Mouse (Mus musculus): ENCODE data around the gene Nfatc4. TPM values are rescaled to one million over a fixed set of nuclear protein-coding genes. Genes with fewer than 3 reads are reported as not detected.
A peak's percentile ranks its signal among the peaks of the same experiment; 100 is the strongest.

The Nfatc4 gene
- polyA plus RNA-seq, 1 experiment from 2014 or later, result 5.5 TPM

GRCm38 (mm10) chr14:55783171-55783957, 39.6 kb upstream of the Nfatc4 start:
- Histone ChIP-seq H3K4me3 (ENCODE audit: low read depth, low read length) (peak overlapping the region; percentile 26), H3K4me2 (ENCODE audit: low read depth, low read length) (peak overlapping the region; percentile 37; the same call in 1 of the 2 replicates), H3K9me3 (ENCODE audit: control insufficient read depth, low read length) (no peaks in the 10 kb centered on the region), H3K36me3 (ENCODE audit: control insufficient read depth, insufficient read depth, low read length) (no peaks in the 10 kb centered on the region), H3K27me3 (ENCODE audit: control insufficient read depth, insufficient read depth, low read length) (peaks cover 35% of the 10 kb centered on the region), H3K4me1 (ENCODE audit: control insufficient read depth, insufficient read depth, low read length) (0 out of 2 replicates have a peak, but pooled peaks cover 3% of the 10 kb centered on the region), H3K9ac (replicated peaks; ENCODE audit: low read depth, low read length) (no peak overlapping the region; the same call in 1 of the 2 replicates), H3K27ac (ENCODE audit: low read depth, low read length) (no peak overlapping the region)
- ATAC-seq (ENCODE audit: low read depth), result no peak
- WGBS, result 2% methylated on average over 31 of the region's 31 CpGs

GRCm38 (mm10) chr14:55783958-55784235, 39.0 kb upstream of the Nfatc4 start, which contains the start of gene Adcy4:
TSS of gene Adcy4 (minus strand) at chr14:55784095.
- Histone ChIP-seq H3K36me3 (ENCODE audit: control insufficient read depth, insufficient read depth, low read length) (no peaks in the 10 kb centered on the region), H3K27me3 (ENCODE audit: control insufficient read depth, insufficient read depth, low read length) (peaks cover 35% of the 10 kb centered on the region), H3K9ac (replicated peaks; ENCODE audit: low read depth, low read length) (no peak within 1 kb of the TSS; the same call in 1 of the 2 replicates), H3K27ac (ENCODE audit: low read depth, low read length) (no peak within 1 kb of the TSS), H3K4me2 (ENCODE audit: low read depth, low read length) (peak within 1 kb of the TSS; percentile 37; the same call in 1 of the 2 replicates), H3K4me1 (ENCODE audit: control insufficient read depth, insufficient read depth, low read length) (0 out of 2 replicates have a peak, but pooled peaks cover 5% of the 10 kb centered on the region), H3K4me3 (ENCODE audit: low read depth, low read length) (peak within 1 kb of the TSS; percentile 26), H3K9me3 (ENCODE audit: control insufficient read depth, low read length) (no peaks in the 10 kb centered on the region)
- WGBS, result 3% methylated on average over 13 of the region's 13 CpGs
- no peak for ATAC-seq (ENCODE audit: low read depth)

DNA sequence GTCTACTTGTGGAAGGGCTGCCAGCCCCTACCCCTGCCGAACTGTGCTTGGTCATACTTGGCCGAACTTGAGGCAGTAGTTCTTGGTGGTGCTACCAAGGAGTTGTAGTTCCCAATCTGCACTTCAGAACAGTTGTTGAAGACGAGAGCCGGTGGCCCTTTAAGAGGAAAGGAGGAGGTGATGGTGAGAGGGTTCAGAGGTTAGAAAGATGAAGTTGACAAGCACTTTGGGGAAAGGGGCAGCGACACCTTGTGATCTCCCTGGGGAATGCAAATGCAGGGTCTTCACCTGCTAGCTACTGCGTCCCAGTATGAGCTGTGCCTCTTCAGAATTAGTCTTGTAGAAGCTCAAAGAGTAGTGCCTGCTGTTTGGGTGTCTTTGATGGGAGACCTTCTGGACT, 37.7 kb upstream of the Nfatc4 start:
- ATAC-seq (ENCODE audit: low read depth), result no peak
- Histone ChIP-seq H3K4me1 (ENCODE audit: control insufficient read depth, insufficient read depth, low read length) (0 out of 2 replicates have a peak, but pooled peaks cover 5% of the 10 kb centered on the region), H3K4me3 (ENCODE audit: low read depth, low read length) (no peak overlapping the region), H3K9me3 (ENCODE audit: control insufficient read depth, low read length) (no peaks in the 10 kb centered on the region), H3K36me3 (ENCODE audit: control insufficient read depth, insufficient read depth, low read length) (no peaks in the 10 kb centered on the region), H3K27ac (ENCODE audit: low read depth, low read length) (no peak overlapping the region), H3K9ac (replicated peaks; ENCODE audit: low read depth, low read length) (no peak overlapping the region), H3K27me3 (ENCODE audit: control insufficient read depth, insufficient read depth, low read length) (peaks cover 43% of the 10 kb centered on the region), H3K4me2 (ENCODE audit: low read depth, low read length) (no peak overlapping the region)
- 28% methylated on average over 6 of the region's 6 CpGs for WGBS

DNA sequence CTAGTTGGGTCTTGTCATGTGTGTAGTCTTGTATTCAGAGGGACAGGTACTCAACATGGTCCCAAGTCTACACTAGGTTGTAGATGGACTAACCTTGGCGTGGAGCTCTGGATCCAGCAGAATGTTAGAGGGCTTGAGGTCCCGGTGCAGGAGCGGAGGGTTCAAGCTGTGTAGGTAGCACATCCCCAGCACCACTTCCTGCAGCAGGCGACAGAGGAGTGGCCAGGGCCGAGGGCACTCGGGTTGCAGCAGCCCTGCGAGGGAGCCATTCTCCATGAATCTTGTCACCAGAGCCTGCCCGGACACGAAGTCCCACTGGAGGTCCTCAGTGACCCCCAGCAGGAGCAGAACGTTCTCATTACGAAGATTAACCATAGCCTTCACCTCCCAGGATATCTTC, 35.2 kb upstream of the Nfatc4 start:
- Histone ChIP-seq H3K36me3 (ENCODE audit: control insufficient read depth, insufficient read depth, low read length) (no peaks in the 10 kb centered on the region), H3K4me3 (ENCODE audit: low read depth, low read length) (no peak overlapping the region), H3K4me1 (ENCODE audit: control insufficient read depth, insufficient read depth, low read length) (0 out of 2 replicates have a peak, but pooled peaks cover 5% of the 10 kb centered on the region), H3K27me3 (ENCODE audit: control insufficient read depth, insufficient read depth, low read length) (peaks cover 34% of the 10 kb centered on the region), H3K9me3 (ENCODE audit: control insufficient read depth, low read length) (no peaks in the 10 kb centered on the region), H3K4me2 (ENCODE audit: low read depth, low read length) (peak overlapping the region; percentile 35; the same call in 1 of the 2 replicates), H3K27ac (ENCODE audit: low read depth, low read length) (no peak overlapping the region), H3K9ac (replicated peaks; ENCODE audit: low read depth, low read length) (no peak overlapping the region)
- ATAC-seq (ENCODE audit: low read depth), result no peak
- 37% methylated on average over 11 of the region's 11 CpGs for WGBS

DNA sequence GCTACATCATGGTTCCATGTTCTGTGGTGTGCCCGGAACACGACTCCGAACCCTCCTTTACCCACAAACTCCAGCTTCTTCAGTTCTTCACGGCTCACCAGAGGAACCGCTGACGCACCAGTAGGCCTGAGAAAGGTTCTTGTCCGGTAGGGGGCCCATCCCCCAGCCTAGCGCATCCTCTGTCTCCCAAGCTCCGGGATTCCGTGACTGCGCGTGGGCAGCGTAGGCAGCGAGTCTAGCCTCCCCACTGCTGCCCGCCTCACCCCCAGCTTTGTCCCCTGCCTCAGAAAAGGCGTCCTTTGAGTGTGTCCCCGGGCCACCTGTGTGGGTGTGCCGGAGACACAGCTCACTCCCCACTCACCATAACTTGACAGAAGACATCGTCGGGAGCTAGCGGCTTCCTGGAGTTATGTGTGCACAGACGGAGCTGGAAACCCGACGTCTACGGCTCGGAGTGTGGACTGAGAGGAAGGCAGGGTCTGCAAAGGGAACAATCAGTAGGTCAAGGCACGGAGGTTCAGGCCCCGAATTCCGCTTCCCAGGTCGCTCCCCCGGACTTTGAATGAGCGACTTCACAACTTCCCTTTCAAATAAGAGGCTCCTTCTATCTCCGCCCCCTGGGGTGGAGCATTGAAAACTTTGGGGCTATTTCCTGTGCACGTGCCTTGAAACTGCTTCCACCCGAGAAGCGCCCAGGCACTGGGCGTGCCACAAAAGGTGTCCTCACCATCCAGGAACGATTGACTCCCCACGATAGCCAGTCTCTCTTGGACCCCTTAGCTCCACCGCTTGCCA, 34.5 kb upstream of the Nfatc4 start, which contains the start of gene Ripk3:
Gene Ripk3 (minus strand): TSS at position 610 of the 795 bp plus-strand sequence.
- H3K4me2 ChIP-seq (ENCODE audit: low read depth, low read length), result peak within 1 kb of the TSS; percentile 35
- H3K27me3 ChIP-seq (ENCODE audit: control insufficient read depth, insufficient read depth, low read length), result peaks cover 33% of the 10 kb centered on the region
- H3K27ac ChIP-seq (ENCODE audit: low read depth, low read length), result no peak within 1 kb of the TSS
- ATAC-seq (ENCODE audit: low read depth), result no peak
- H3K36me3 ChIP-seq (ENCODE audit: control insufficient read depth, insufficient read depth, low read length), result no peaks in the 10 kb centered on the region
- H3K4me3 ChIP-seq (ENCODE audit: low read depth, low read length), result peak within 1 kb of the TSS; percentile 18; the same call in 1 of the 2 replicates
- H3K9ac ChIP-seq (replicated peaks; ENCODE audit: low read depth, low read length), result no peak within 1 kb of the TSS
- 6% methylated on average over 40 of the region's 40 CpGs for WGBS
- 0 out of 2 replicates have a peak, but pooled peaks cover 3% of the 10 kb centered on the region for H3K4me1 ChIP-seq (ENCODE audit: control insufficient read depth, insufficient read depth, low read length)
- no peaks in the 10 kb centered on the region for H3K9me3 ChIP-seq (ENCODE audit: control insufficient read depth, low read length)

DNA sequence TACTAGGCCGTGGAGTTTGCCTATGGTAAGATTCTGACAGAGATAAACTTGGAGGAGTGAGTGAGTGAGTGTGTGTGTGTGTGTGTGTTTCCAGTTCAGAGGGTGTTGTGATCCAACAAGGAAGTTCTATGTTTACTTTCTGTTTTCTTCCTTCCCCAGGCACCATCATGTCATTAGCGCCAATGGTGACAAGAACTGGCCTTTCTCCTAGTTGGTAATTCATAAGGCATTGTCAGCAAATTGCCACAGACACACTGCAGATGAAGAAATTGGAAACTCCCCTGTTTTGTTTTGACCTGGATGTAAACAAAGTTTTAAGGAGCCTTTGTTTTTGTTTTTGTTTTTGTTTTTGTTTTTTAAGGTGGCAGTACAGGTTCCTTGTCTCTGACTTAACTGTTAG, 29.5 kb upstream of the Nfatc4 start:
- Histone ChIP-seq H3K4me1 (ENCODE audit: control insufficient read depth, insufficient read depth, low read length) (0 out of 2 replicates have a peak, but pooled peaks cover under 1% of the 10 kb centered on the region), H3K9me3 (ENCODE audit: control insufficient read depth, low read length) (no peaks in the 10 kb centered on the region), H3K27me3 (ENCODE audit: control insufficient read depth, insufficient read depth, low read length) (peaks cover 8% of the 10 kb centered on the region), H3K4me3 (ENCODE audit: low read depth, low read length) (no peak overlapping the region), H3K36me3 (ENCODE audit: control insufficient read depth, insufficient read depth, low read length) (no peaks in the 10 kb centered on the region), H3K27ac (ENCODE audit: low read depth, low read length) (no peak overlapping the region), H3K9ac (replicated peaks; ENCODE audit: low read depth, low read length) (no peak overlapping the region), H3K4me2 (ENCODE audit: low read depth, low read length) (no peak overlapping the region)
- 77% methylated on average over 2 of the region's 2 CpGs for WGBS
- no peak for ATAC-seq (ENCODE audit: low read depth)

DNA sequence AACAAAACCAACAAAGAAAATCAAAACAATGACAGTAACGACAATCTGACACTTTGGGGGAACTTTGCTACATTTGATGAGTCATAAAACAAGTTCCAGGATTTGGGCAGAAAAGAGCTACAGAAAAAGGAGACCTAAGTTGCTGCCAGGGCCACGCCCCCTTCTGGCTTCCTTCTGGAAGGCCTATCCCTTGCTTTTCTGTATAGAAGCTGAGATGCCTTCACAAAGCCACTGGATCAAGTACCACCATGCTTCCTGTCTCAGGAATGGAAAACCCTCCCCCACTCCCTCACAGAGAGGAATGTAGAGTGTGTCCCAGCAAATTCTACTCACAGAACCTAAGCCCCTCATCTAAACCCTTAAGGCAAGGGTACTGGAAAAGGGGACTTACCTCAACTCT, 29.0 kb upstream of the Nfatc4 start:
- Histone ChIP-seq H3K4me3 (ENCODE audit: low read depth, low read length) (no peak overlapping the region), H3K9me3 (ENCODE audit: control insufficient read depth, low read length) (no peaks in the 10 kb centered on the region), H3K9ac (replicated peaks; ENCODE audit: low read depth, low read length) (no peak overlapping the region), H3K36me3 (ENCODE audit: control insufficient read depth, insufficient read depth, low read length) (no peaks in the 10 kb centered on the region), H3K4me1 (ENCODE audit: control insufficient read depth, insufficient read depth, low read length) (no peaks in the 10 kb centered on the region), H3K4me2 (ENCODE audit: low read depth, low read length) (no peak overlapping the region), H3K27me3 (ENCODE audit: control insufficient read depth, insufficient read depth, low read length) (peaks cover 7% of the 10 kb centered on the region), H3K27ac (ENCODE audit: low read depth, low read length) (no peak overlapping the region)
- WGBS, result 64% methylated on average over 2 of the region's 2 CpGs
- ATAC-seq (ENCODE audit: low read depth), result no peak

GRCm38 (mm10) chr14:55795380-55796163, 27.4 kb upstream of the Nfatc4 start:
- Histone ChIP-seq H3K27me3 (ENCODE audit: control insufficient read depth, insufficient read depth, low read length) (no peaks in the 10 kb centered on the region; the same call in 1 of the 2 replicates), H3K4me2 (ENCODE audit: low read depth, low read length) (no peak overlapping the region), H3K36me3 (ENCODE audit: control insufficient read depth, insufficient read depth, low read length) (no peaks in the 10 kb centered on the region), H3K4me3 (ENCODE audit: low read depth, low read length) (no peak overlapping the region), H3K4me1 (ENCODE audit: control insufficient read depth, insufficient read depth, low read length) (no peaks in the 10 kb centered on the region), H3K9me3 (ENCODE audit: control insufficient read depth, low read length) (no peaks in the 10 kb centered on the region), H3K9ac (replicated peaks; ENCODE audit: low read depth, low read length) (no peak overlapping the region), H3K27ac (ENCODE audit: low read depth, low read length) (no peak overlapping the region)
- WGBS, result 87% methylated on average over 15 of the region's 15 CpGs
- no peak for ATAC-seq (ENCODE audit: low read depth)
